Mouse (Mus musculus) left cerebral cortex, adult 8-10 months (tissue): Measurements from ENCODE around the gene Atxn7l1. TPM values are rescaled to one million over a fixed set of nuclear protein-coding genes. Genes with fewer than 3 reads are reported as not detected.

Source experiments
- DNase-seq, 2 experiments: peaks; one replicate each; pipeline ENCODE4 v3.0.0; 2022; ENCODE audit warnings: low spot score in 2 of 2
- total RNA-seq, 4 experiments: library from RNA; stranded (reverse); gene quantifications; 2 replicates each; pipeline ENCODE4 v1.2.4; 2022

The Atxn7l1 gene
- total RNA-seq, 4 experiments from 2014 or later: 58.3 to 64.4 (median 61.0) TPM

GRCm38 (mm10) chr12:33272441-33272840, 124.9 kb downstream of the Atxn7l1 start:
- no peak for DNase-seq

GRCm38 (mm10) chr12:33273147-33273546, 125.7 kb downstream of the Atxn7l1 start:
- no peak for DNase-seq

DNA sequence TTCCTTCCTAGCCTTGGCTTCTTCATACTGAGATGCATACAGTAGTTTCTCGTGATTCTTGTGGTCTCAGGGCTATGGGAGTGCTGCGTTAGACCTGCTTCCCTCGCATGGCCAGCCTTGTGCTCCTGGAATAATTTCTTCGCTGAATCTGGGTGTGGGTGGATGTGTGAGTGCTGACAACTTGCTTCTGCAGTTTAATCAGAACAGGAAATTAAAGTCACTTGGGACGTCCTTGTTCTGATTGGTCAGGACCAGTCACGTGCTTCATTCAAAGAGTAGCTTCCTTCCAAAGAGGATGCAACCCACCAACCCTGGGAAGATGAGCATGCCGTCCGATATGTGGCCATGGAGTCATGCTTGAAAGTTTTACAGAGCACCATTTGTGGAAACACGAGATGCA, 126.2 kb downstream of the Atxn7l1 start:
- peak in 1 of 2 experiments; percentile 28 for DNase-seq

DNA sequence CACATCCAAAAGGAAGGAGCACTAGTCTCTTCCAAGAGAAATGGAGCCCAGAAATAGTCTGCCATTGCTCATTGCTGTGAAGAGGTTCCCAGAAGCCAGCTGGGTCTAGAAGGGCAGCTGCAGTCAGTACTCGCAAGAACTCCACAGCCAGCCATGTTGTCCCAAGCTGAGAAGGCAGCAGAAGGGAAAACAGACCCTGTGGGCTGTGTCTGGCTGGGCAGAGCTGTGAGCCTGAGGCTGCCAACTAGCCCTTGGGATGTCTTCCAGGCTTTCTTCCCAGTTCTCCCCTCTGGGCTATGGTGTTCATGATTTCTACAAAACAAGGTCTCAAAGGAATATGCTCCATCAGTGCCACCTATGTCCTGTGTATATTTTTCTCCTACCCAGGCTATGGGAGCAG, 128.5 kb downstream of the Atxn7l1 start:
- no peak for DNase-seq

GRCm38 (mm10) chr12:33277427-33277826, 129.9 kb downstream of the Atxn7l1 start:
- DNase-seq: no peak

GRCm38 (mm10) chr12:33279159-33279558, 131.7 kb downstream of the Atxn7l1 start:
- DNase-seq: no peak

- no peak for DNase-seq
These were observed 133.3 kb downstream of the Atxn7l1 start for GRCm38 (mm10) chr12:33280805-33281204.

GRCm38 (mm10) chr12:33284344-33284936, 136.9 kb downstream of the Atxn7l1 start:
- DNase-seq: no peak

- DNase-seq: no peak
These were observed 137.9 kb downstream of the Atxn7l1 start for GRCm38 (mm10) chr12:33285354-33285753.

DNA sequence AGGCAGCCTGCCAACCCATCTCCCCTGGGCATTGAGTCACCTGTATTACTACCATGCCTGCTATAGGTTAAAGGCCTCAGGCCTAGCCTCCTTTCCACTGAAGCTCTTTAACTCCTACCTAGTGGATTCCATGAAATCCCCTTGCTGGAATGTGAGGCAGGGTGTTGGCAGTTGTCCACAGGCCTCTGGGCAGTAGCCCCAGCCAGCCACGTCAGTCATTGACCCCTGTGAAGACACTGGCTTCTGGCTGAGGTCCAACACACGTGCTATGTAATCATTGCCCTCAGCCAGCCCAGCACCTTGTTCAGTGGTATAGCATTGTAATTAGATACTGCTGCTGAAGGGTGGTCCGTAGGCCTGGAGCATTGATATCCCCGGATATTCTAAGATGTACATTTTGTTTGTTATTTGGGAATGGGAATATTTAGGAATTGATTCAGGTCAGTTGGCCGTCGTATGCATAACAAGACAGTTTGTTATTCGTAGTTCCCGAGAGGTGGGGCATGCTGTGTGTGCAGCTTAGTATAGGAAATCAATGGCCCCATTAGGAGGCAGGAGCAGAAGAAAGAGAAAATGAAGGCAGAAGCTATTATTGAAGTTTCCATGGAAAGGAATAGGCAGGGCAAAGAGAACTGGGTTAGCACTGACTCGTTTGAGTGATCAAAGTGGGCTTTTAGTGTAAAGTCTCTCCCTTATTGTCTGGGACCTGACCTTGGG, 138.6 kb downstream of the Atxn7l1 start:
- no peak for DNase-seq

- no peak for DNase-seq
These were observed 140.2 kb downstream of the Atxn7l1 start for GRCm38 (mm10) chr12:33287686-33288085.

GRCm38 (mm10) chr12:33288746-33289145, 141.3 kb downstream of the Atxn7l1 start:
- no peak for DNase-seq

DNA sequence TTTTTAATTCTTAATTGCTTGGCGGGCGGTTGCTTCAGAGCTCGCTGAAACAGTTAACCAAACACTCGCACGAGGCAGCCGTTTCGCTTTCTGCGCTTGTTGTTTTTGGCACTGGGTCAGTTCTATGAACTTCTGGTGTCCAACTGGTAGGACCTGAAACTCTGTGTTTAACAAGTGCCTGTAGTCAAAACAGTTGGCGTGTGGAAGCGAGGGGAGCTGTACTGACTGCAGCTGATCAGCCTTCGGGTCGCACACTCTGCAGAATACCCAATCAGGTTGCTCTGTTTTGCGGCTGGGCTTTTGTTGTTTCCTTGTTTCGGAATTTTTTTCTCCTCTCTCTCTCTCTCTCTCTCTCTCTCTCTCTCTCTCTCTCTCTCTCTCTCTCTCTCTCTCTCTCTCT, 154.6 kb downstream of the Atxn7l1 start:
- no peak for DNase-seq

GRCm38 (mm10) chr12:33302523-33303383, 155.3 kb downstream of the Atxn7l1 start:
- peak in 1 of 2 experiments; percentile 37 for DNase-seq

DNA sequence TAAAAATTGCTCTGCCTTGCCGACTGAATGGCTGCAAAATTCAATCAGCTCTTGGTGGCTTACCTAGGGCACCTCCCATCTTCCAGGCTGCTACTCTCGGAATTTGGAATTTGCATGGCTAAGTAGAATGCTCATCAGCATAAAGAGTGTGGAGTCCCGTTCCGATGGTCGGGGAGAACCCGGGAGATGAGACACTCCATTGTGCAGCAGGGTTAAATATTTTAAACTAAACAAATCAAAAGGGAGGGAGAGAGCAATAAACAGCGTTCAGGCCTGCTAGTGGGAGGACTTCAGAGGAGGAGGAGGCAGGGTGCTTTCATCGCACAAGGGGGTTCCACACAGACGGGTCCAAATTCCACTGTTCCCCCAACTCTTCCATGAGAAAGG, 155.9 kb downstream of the Atxn7l1 start:
- no peak for DNase-seq

DNA sequence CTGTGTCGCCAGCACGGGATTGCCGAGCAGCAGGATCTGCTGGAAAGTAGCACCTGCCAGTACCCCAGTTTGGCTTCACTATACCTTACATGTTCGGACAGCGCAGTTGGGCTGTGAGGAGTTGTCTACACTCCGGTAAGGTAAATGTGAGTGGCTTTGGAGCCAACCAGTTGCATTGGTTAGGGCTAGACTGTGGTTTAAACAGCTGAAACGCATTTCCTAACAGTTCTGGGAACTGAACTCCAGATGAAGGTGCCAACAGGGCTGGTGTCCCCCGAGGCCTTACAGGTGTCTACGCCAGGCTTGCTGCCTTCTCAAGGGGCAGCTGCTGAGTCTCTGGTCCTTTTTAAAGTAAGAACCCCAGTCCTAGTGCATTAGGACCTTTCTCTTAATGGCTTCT, 157.6 kb downstream of the Atxn7l1 start:
- no peak for DNase-seq

- DNase-seq: no peak
These were observed 159.0 kb downstream of the Atxn7l1 start for GRCm38 (mm10) chr12:33306476-33306875.

DNA sequence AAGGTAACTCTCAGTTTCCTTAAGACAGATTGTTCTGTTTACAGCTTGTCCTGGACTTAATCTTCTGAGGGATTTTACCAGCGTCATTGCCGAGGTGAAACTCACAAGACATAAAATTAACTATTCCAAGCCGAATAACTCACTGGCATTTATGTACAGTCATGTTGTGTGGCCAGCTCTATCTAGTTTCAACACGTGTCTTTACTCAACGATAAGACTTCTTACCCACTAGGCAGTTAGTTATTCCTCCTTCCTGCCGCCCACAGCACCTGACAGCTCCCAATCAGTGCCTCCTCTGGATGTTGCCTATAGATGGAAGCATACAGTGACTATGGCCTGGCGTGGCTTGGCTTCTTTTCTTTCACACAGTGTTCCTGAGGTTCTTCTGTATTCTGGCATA, 161.2 kb downstream of the Atxn7l1 start:
- DNase-seq: no peak

GRCm38 (mm10) chr12:33313828-33314671, 166.6 kb downstream of the Atxn7l1 start:
- DNase-seq: peak; percentile 54 to 76

DNA sequence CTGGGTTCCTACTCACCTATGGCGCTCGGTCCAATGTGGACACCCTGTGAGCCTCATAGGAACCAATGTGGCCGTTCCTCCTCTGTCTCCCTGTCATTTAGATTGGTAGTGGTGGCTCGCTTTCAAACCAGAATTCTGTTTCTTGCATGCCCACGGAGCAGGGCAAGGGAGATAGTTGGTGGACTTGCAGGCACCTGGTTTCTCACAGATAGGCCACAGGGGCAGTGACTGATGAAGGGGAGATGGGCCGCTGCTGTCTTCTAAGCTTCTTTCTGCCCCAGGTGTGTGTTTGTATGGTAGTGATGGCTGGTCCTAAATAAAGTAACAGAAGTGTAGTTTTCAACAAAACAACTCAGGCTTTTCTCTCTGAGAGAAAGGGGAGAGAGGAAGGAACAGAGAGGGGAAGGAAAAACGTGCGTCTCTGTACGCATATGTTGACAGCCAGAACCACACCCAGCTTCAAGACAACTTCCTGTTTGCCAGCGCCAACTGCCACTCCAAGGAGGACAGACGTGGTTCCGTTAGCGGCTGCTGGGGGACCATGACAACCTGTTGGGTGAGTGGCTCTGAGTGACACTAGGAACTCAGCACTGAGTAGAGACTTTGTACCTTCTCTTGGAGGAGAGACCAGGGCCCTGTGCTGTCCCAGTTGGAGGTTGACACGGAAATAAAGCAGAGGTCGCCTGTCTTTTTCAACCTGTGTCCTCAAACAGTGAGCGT, 167.6 kb downstream of the Atxn7l1 start:
- DNase-seq: no peak

DNA sequence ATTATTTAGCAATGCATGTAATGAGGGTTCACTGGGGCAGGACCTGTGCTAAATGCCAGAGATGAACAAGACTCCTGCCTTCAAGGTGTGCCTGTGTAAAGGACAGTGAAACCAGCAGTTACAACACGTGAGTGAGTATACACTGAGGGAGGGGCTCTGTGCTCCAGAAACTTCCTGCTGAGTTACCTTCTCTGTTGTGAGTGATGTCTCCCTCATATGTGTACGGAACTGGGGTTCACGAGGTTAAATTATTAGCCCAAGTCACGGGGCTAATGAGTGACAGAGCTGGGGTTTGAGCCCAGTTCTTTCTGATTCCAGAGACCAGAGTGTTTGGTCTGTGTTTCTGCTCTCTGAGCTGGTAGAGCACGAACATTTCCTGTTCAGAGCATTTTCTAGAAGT, 168.3 kb downstream of the Atxn7l1 start:
- no peak for DNase-seq
